Mouse (Mus musculus) liver, adult 2 months (tissue): ENCODE results near the gene Ctla4. TPM values are rescaled to one million over a fixed set of nuclear protein-coding genes. Genes with fewer than 3 reads are reported as not detected.

Experiments
- DNase-seq: peaks from one replicate; pipeline ENCODE4 v3.0.0-alpha.2; 2011; ENCODE audit warnings: low read depth, low spot score; ENCODE audit errors: extremely low read depth
- H3K27ac ChIP-seq: fragments of 200-500 bp; replicated peaks from 2 replicates; pipeline ENCODE4 v1.5.1; 2012; ENCODE audit warnings: low read depth, mild to moderate bottlenecking, control low read depth, inconsistent platforms, low read length; ENCODE audit not compliant: insufficient read depth
- H3K27me3 ChIP-seq: fragments of 200-500 bp; 2 replicates; pipeline ENCODE4 v1.6.1; 2012; ENCODE audit warnings: mild to moderate bottlenecking, moderate library complexity, low read length, inconsistent platforms; ENCODE audit not compliant: control insufficient read depth, insufficient read depth
- H3K36me3 ChIP-seq: fragments of 200-500 bp; 2 replicates; pipeline ENCODE4 v1.6.1; 2012; ENCODE audit warnings: low read length, inconsistent platforms; ENCODE audit not compliant: control insufficient read depth, insufficient read depth
- H3K4me1 ChIP-seq: fragments of 200-500 bp; 2 replicates; pipeline ENCODE4 v1.6.1; 2011; ENCODE audit warnings: low read length; ENCODE audit not compliant: control insufficient read depth, insufficient read depth
- H3K4me3 ChIP-seq: fragments of 200-500 bp; 2 replicates; pipeline ENCODE4 v1.5.1; 2011; ENCODE audit warnings: low read depth, mild to moderate bottlenecking, control low read depth, low read length, moderate library complexity; ENCODE audit not compliant: insufficient read depth
- H3K79me2 ChIP-seq: fragments of 200-500 bp; 2 replicates; pipeline ENCODE4 v1.6.1; 2012; ENCODE audit warnings: inconsistent platforms, mild to moderate bottlenecking, low read length, moderate library complexity; ENCODE audit not compliant: control insufficient read depth, insufficient read depth
- H3K9ac ChIP-seq: fragments of 200-500 bp; 2 replicates; pipeline ENCODE4 v1.6.1; 2012; ENCODE audit warnings: low read depth, mild to moderate bottlenecking, control low read depth, inconsistent platforms, low read length
- CTCF ChIP-seq: fragments of 200-500 bp; IDR thresholded peaks from 2 replicates; pipeline ENCODE4 v1.5.1; 2011; ENCODE audit warnings: low read depth, low read length, control low read depth
- POLR2A ChIP-seq: fragments of 200-500 bp; IDR thresholded peaks from 2 replicates; pipeline ENCODE4 v1.6.1; 2011; ENCODE audit warnings: low read length, control low read depth; ENCODE audit not compliant: insufficient read depth; ENCODE audit errors: extremely low read depth
- WGBS: fragments of 180-500 bp; shearing (Covaris S2); methylation state at CpG from one replicate; pipeline ENCODE4 v1.1.7; 2018; 5-methylcytosine and 5-hydroxymethylcytosine counted together
- polyA plus RNA-seq: library from polyadenylated mRNA; depleted of rRNA; stranded (reverse); fragments of >200 nt; gene quantifications from 2 replicates; pipeline ENCODE4 v1.2.3, GENCODE M21; 2012
- total RNA-seq: library from RNA; depleted of rRNA; stranded (reverse); fragments of >200 nt; gene quantifications from 2 replicates; pipeline ENCODE4 v1.2.3, GENCODE M21; 2014

The Ctla4 gene
- total and polyA plus RNA-seq, 2 experiments = not detected

GRCm38 (mm10) chr1:60861431-60861830 is 25.4 kb upstream of the Ctla4 start:
- TF ChIP-seq POLR2A (no peak), CTCF (no peak)
- no peaks in the 10 kb centered on the region for H3K36me3 ChIP-seq
- H3K4me1 ChIP-seq = peaks cover 17% of the 10 kb centered on the region
- 0 out of 2 replicates have a peak, but pooled peaks cover 2% of the 10 kb centered on the region for H3K79me2 ChIP-seq
- H3K4me3 ChIP-seq = no peak overlapping the region
- no peak overlapping the region; the same call in 1 of the 2 replicates for H3K27ac ChIP-seq
- no peak for DNase-seq
- H3K9ac ChIP-seq = no peak overlapping the region
- WGBS = 82% methylated on average over 5 of the region's 5 CpGs
- H3K27me3 ChIP-seq = no peaks in the 10 kb centered on the region

- DNase-seq = peak; percentile 14
- Histone ChIP-seq H3K9ac (no peak overlapping the region), H3K4me1 (peaks cover 17% of the 10 kb centered on the region), H3K27ac (peak overlapping the region; percentile 50), H3K27me3 (no peaks in the 10 kb centered on the region), H3K79me2 (0 out of 2 replicates have a peak, but pooled peaks cover 2% of the 10 kb centered on the region), H3K4me3 (no peak overlapping the region), H3K36me3 (no peaks in the 10 kb centered on the region)
- TF ChIP-seq POLR2A (no peak), CTCF (no peak)
- WGBS = 74% methylated on average over 3 of the region's 3 CpGs
These were observed 24.3 kb upstream of the Ctla4 start for GRCm38 (mm10) chr1:60862510-60862909.

GRCm38 (mm10) chr1:60862951-60863461 is 23.8 kb upstream of the Ctla4 start:
- no peaks in the 10 kb centered on the region for H3K27me3 ChIP-seq
- H3K9ac ChIP-seq = no peak overlapping the region
- WGBS = 44% methylated on average over 13 of the region's 13 CpGs
- 0 out of 2 replicates have a peak, but pooled peaks cover 2% of the 10 kb centered on the region for H3K79me2 ChIP-seq
- peaks cover 17% of the 10 kb centered on the region for H3K4me1 ChIP-seq
- H3K36me3 ChIP-seq = no peaks in the 10 kb centered on the region
- peak overlapping the region; percentile 50 for H3K27ac ChIP-seq
- no peak overlapping the region for H3K4me3 ChIP-seq
- TF ChIP-seq POLR2A = no peak
- no peak for TF ChIP-seq CTCF
- peak; percentile 32 for DNase-seq

DNA sequence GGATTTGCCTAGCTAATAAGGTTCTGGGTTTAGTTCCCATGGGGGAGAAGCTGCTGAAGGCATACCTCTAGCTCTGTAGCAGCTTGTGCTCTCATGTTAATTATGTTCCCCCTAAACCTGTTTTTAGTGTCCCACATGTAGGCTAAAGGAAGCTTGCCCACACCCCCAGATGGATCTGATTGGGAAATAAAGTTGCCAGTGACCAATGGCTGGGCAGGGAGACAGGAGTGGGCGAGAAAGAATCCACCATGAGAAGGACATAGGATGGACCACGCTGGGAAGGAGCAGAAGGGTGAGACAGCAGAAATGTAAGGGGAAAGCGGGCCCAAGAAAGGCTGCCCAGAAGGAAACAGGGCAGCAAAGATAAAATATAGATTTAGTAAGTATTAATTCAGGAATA is 23.1 kb upstream of the Ctla4 start:
- H3K27ac ChIP-seq = 0 out of 2 replicates have a peak overlapping the region, but pooled peaks have one; percentile 10
- H3K9ac ChIP-seq = no peak overlapping the region
- H3K4me3 ChIP-seq = no peak overlapping the region
- no peak for DNase-seq
- TF ChIP-seq CTCF (no peak), POLR2A (no peak)
- WGBS = 79% methylated on average over 3 of the region's 3 CpGs
- H3K79me2 ChIP-seq = 0 out of 2 replicates have a peak, but pooled peaks cover 2% of the 10 kb centered on the region
- peaks cover 17% of the 10 kb centered on the region for H3K4me1 ChIP-seq
- H3K36me3 ChIP-seq = no peaks in the 10 kb centered on the region
- no peaks in the 10 kb centered on the region for H3K27me3 ChIP-seq

DNA sequence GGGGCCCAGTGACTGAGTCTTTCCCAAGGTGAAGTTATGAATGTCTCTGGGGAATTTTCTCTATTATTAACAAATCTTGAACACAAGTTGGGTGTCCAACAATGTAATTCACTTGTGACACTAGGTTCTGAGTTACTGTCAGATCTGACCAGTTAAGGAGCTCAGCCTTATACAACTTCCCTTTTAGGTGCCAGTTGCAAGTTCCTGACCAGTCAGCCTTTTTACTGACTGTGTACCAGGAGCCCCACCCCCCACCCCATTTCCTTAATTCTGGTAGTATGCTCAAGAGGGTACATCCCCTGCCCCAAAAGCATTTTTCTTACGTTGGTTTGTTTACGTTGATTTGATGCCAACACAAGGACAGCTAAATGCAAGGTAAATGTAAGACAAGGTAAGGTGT is 21.6 kb upstream of the Ctla4 start:
- H3K27ac ChIP-seq = no peak overlapping the region
- no peak for DNase-seq
- H3K4me3 ChIP-seq = no peak overlapping the region
- H3K27me3 ChIP-seq = no peaks in the 10 kb centered on the region
- H3K4me1 ChIP-seq = peaks cover 10% of the 10 kb centered on the region
- 75% methylated on average over 2 of the region's 2 CpGs for WGBS
- no peak for TF ChIP-seq CTCF
- TF ChIP-seq POLR2A = no peak
- H3K79me2 ChIP-seq = 0 out of 2 replicates have a peak, but pooled peaks cover 2% of the 10 kb centered on the region
- no peaks in the 10 kb centered on the region for H3K36me3 ChIP-seq
- no peak overlapping the region for H3K9ac ChIP-seq

DNA sequence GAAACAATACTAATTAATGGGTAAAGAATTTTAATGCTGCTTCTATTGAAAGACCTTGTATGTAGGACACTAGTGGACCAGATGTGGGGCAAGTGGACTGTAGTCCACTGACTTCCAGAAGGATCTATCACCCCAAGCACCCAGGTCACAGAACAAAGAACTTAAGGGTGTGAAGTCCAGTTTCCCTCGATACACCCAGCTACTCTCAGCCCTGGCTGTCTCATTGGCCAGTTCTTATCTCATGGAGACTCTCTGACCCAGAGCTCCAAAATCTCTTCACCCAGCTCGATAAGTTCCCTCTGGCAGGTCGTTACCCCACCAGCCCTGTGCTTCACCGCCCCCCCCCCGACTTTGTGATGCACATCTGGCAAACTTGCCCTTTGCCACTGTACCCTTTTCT is 20.8 kb upstream of the Ctla4 start:
- 35% methylated on average over 5 of the region's 5 CpGs for WGBS
- H3K36me3 ChIP-seq = no peaks in the 10 kb centered on the region

More for the DNA sequence above, 20.8 kb upstream of the Ctla4 start:
- no peaks in the 10 kb centered on the region for H3K79me2 ChIP-seq
- TF ChIP-seq POLR2A = no peak
- TF ChIP-seq CTCF = no peak
- H3K27me3 ChIP-seq = no peaks in the 10 kb centered on the region
- H3K9ac ChIP-seq = no peak overlapping the region
- H3K4me1 ChIP-seq = peaks cover 6% of the 10 kb centered on the region; the same call in 1 of the 2 replicates
- no peak overlapping the region for H3K27ac ChIP-seq
- no peak overlapping the region for H3K4me3 ChIP-seq
- peak; percentile 80 for DNase-seq
